Mouse (Mus musculus) liver, embryonic 11.5 days (tissue): ENCODE measurements at regions not wholly inside any gene's neighbourhood (a gene's known extent, or its start where the extent isn't known, plus 50 kb on each side); places are given as distances from the start of the nearest gene placed in this dataset.

Experiments
- ATAC-seq: fragments of 200-750 bp; cut with Nextera tagmentation; replicated peaks from 2 replicates; pipeline ENCODE4 v1.8.0; 2017; ENCODE audit warnings: moderate number of reproducible peaks, mild to moderate bottlenecking, moderate TSS enrichment, moderate library complexity; ENCODE audit not compliant: low FRiP score
- DNase-seq: peaks from one replicate; pipeline ENCODE4 v3.0.0-alpha.2; 2017; ENCODE audit warnings: low spot score
- H3K27ac ChIP-seq: fragments of 300-500 bp; sonication (generic); 2 replicates; pipeline ENCODE4 v1.5.1; 2014; ENCODE audit warnings: mild to moderate bottlenecking, low read depth, low read length, control low read depth
- H3K27me3 ChIP-seq: fragments of 300-500 bp; sonication (generic); replicated peaks from 2 replicates; pipeline ENCODE4 v1.6.1; 2014; ENCODE audit warnings: low read length, mixed read lengths; ENCODE audit not compliant: control insufficient read depth, insufficient read depth
- H3K36me3 ChIP-seq: fragments of 300-500 bp; sonication (generic); 2 replicates; pipeline ENCODE4 v1.6.1; 2014; ENCODE audit warnings: mild to moderate bottlenecking, low read length, moderate library complexity, mixed read lengths; ENCODE audit not compliant: control insufficient read depth, insufficient read depth
- H3K4me1 ChIP-seq: fragments of 300-500 bp; sonication (generic); replicated peaks from 2 replicates; pipeline ENCODE4 v1.6.1; 2014; ENCODE audit warnings: low read length, mixed read lengths; ENCODE audit not compliant: control insufficient read depth, insufficient read depth
- H3K4me2 ChIP-seq: fragments of 300-500 bp; sonication (generic); 2 replicates; pipeline ENCODE4 v1.6.1; 2014; ENCODE audit warnings: mild to moderate bottlenecking, control low read depth, moderate library complexity
- H3K4me3 ChIP-seq: fragments of 300-500 bp; sonication (generic); 2 replicates; pipeline ENCODE4 v1.5.1; 2014; ENCODE audit warnings: low read depth, low read length, control low read depth
- H3K9ac ChIP-seq: fragments of 300-500 bp; sonication (generic); 2 replicates; pipeline ENCODE4 v1.6.1; 2014; ENCODE audit warnings: low read depth, low read length, control low read depth
- H3K9me3 ChIP-seq: fragments of 300-500 bp; sonication (generic); 2 replicates; pipeline ENCODE4 v1.6.1; 2016; ENCODE audit warnings: low read length, inconsistent platforms, mixed read lengths; ENCODE audit not compliant: control insufficient read depth
- WGBS: fragments of 180-500 bp; shearing (Covaris S2); extraction: QIAGEN DNeasy Blood & Tissue Kit; methylation state at CpG from one replicate; pipeline ENCODE4 v1.1.7; 2014; 5-methylcytosine and 5-hydroxymethylcytosine counted together

- ATAC-seq, result no peak
- Histone ChIP-seq H3K27ac (no peak overlapping the region), H3K36me3 (no peaks in the 10 kb centered on the region), H3K4me3 (no peak overlapping the region), H3K27me3 (no peaks in the 10 kb centered on the region), H3K4me1 (no peaks in the 10 kb centered on the region), H3K9ac (no peak overlapping the region), H3K4me2 (no peak overlapping the region), H3K9me3 (no peaks in the 10 kb centered on the region)
- no peak for DNase-seq
- WGBS, result 84% methylated on average over 8 of the region's 8 CpGs
Observed at GRCm38 (mm10) chr13:97589626-97590025, 170.8 kb downstream of the Gm10260 start.

GRCm38 (mm10) chr13:97588085-97588484 is 172.3 kb downstream of the Gm10260 start:
- Histone ChIP-seq H3K4me2 (no peak overlapping the region), H3K9ac (no peak overlapping the region), H3K27ac (no peak overlapping the region), H3K4me1 (no peaks in the 10 kb centered on the region; the same call in 1 of the 2 replicates), H3K27me3 (no peaks in the 10 kb centered on the region), H3K36me3 (no peaks in the 10 kb centered on the region), H3K9me3 (no peaks in the 10 kb centered on the region), H3K4me3 (no peak overlapping the region)
- no peak for DNase-seq
- 62% methylated on average over 1 of the region's 1 CpGs for WGBS
- ATAC-seq, result no peak

GRCm38 (mm10) chr13:97587088-97587487 is 173.3 kb downstream of the Gm10260 start:
- Histone ChIP-seq H3K4me2 (no peak overlapping the region), H3K4me1 (no peaks in the 10 kb centered on the region; the same call in 1 of the 2 replicates), H3K9me3 (no peaks in the 10 kb centered on the region), H3K36me3 (no peaks in the 10 kb centered on the region), H3K4me3 (no peak overlapping the region), H3K9ac (no peak overlapping the region), H3K27ac (no peak overlapping the region), H3K27me3 (no peaks in the 10 kb centered on the region)
- ATAC-seq (no peak), DNase-seq (no peak)
- WGBS, result 63% methylated on average over 1 of the region's 1 CpGs

GRCm38 (mm10) chr13:97584045-97584444 is 176.4 kb downstream of the Gm10260 start:
- Histone ChIP-seq H3K4me2 (no peak overlapping the region), H3K9ac (no peak overlapping the region), H3K9me3 (no peaks in the 10 kb centered on the region), H3K4me1 (peaks cover 3% of the 10 kb centered on the region; the same call in 1 of the 2 replicates), H3K27me3 (no peaks in the 10 kb centered on the region), H3K27ac (no peak overlapping the region), H3K36me3 (no peaks in the 10 kb centered on the region), H3K4me3 (no peak overlapping the region)
- ATAC-seq (no peak), DNase-seq (no peak)
- 39% methylated on average over 4 of the region's 4 CpGs for WGBS

GRCm38 (mm10) chr13:97581380-97581779 is 179.1 kb downstream of the Gm10260 start:
- H3K9ac ChIP-seq, result no peak overlapping the region
- no peak overlapping the region for H3K27ac ChIP-seq
- DNase-seq (no peak), ATAC-seq (no peak)
- no peak overlapping the region for H3K4me2 ChIP-seq
- WGBS, result 52% methylated on average over 4 of the region's 4 CpGs
- H3K36me3 ChIP-seq, result no peaks in the 10 kb centered on the region
- no peaks in the 10 kb centered on the region for H3K27me3 ChIP-seq
- peaks cover 5% of the 10 kb centered on the region; the same call in 1 of the 2 replicates for H3K4me1 ChIP-seq
- no peaks in the 10 kb centered on the region for H3K9me3 ChIP-seq
- H3K4me3 ChIP-seq, result no peak overlapping the region

- Histone ChIP-seq H3K36me3 (no peaks in the 10 kb centered on the region), H3K27me3 (no peaks in the 10 kb centered on the region), H3K9me3 (no peaks in the 10 kb centered on the region), H3K4me1 (peaks cover 5% of the 10 kb centered on the region; the same call in 1 of the 2 replicates), H3K27ac (no peak overlapping the region), H3K9ac (no peak overlapping the region), H3K4me3 (no peak overlapping the region), H3K4me2 (no peak overlapping the region)
- DNase-seq, result no peak
- 34% methylated on average over 3 of the region's 3 CpGs for WGBS
- no peak for ATAC-seq
Observed at GRCm38 (mm10) chr13:97580241-97580874, 180.1 kb downstream of the Gm10260 start.

- no peak overlapping the region for H3K4me2 ChIP-seq
- H3K4me3 ChIP-seq, result no peak overlapping the region
- DNase-seq (no peak), ATAC-seq (no peak)
- H3K27ac ChIP-seq, result no peak overlapping the region
- no peaks in the 10 kb centered on the region for H3K27me3 ChIP-seq
- no peaks in the 10 kb centered on the region for H3K36me3 ChIP-seq
- H3K9ac ChIP-seq, result no peak overlapping the region
- 49% methylated on average over 5 of the region's 5 CpGs for WGBS
- H3K9me3 ChIP-seq, result no peaks in the 10 kb centered on the region
- H3K4me1 ChIP-seq, result peaks cover 5% of the 10 kb centered on the region; the same call in 1 of the 2 replicates
Observed at GRCm38 (mm10) chr13:97578595-97578994, 181.8 kb downstream of the Gm10260 start.

- DNase-seq, result no peak
- Histone ChIP-seq H3K36me3 (no peaks in the 10 kb centered on the region), H3K27ac (no peak overlapping the region), H3K9me3 (no peaks in the 10 kb centered on the region), H3K4me3 (no peak overlapping the region), H3K4me1 (peaks cover 7% of the 10 kb centered on the region; the same call in 1 of the 2 replicates), H3K27me3 (no peaks in the 10 kb centered on the region), H3K4me2 (no peak overlapping the region), H3K9ac (no peak overlapping the region)
- no peak for ATAC-seq
- 69% methylated on average over 9 of the region's 9 CpGs for WGBS
Observed at GRCm38 (mm10) chr13:97577081-97577785, 183.2 kb downstream of the Gm10260 start.

GRCm38 (mm10) chr13:97573601-97574000 is 186.8 kb downstream of the Gm10260 start:
- H3K4me2 ChIP-seq, result no peak overlapping the region
- WGBS, result 70% methylated on average over 3 of the region's 3 CpGs
- no peaks in the 10 kb centered on the region for H3K36me3 ChIP-seq
- H3K27ac ChIP-seq, result no peak overlapping the region
- no peaks in the 10 kb centered on the region for H3K27me3 ChIP-seq
- no peak overlapping the region for H3K4me3 ChIP-seq
- DNase-seq (no peak), ATAC-seq (no peak)
- no peak overlapping the region for H3K9ac ChIP-seq
- peaks cover 4% of the 10 kb centered on the region; the same call in 1 of the 2 replicates for H3K4me1 ChIP-seq
- H3K9me3 ChIP-seq, result no peaks in the 10 kb centered on the region
